Mouse (Mus musculus) brain, embryonic 14.5 days (tissue): ENCODE results near the gene Cfap65.

Source experiments
- CTCF ChIP-seq: fragments of 200-500 bp; IDR thresholded peaks from 2 replicates; pipeline ENCODE4 v1.5.1; 2012; ENCODE audit warnings: inconsistent platforms, mild to moderate bottlenecking, moderate library complexity, borderline replicate concordance; ENCODE audit not compliant: insufficient read depth, insufficient read length; ENCODE audit errors: extremely low read depth
- POLR2A ChIP-seq: fragments of 200-500 bp; IDR thresholded peaks from 2 replicates; pipeline ENCODE4 v1.6.1; 2012; ENCODE audit warnings: mild to moderate bottlenecking, inconsistent platforms, borderline replicate concordance; ENCODE audit not compliant: poor library complexity, insufficient read depth, insufficient read length, severe bottlenecking; ENCODE audit errors: extremely low read depth

DNA sequence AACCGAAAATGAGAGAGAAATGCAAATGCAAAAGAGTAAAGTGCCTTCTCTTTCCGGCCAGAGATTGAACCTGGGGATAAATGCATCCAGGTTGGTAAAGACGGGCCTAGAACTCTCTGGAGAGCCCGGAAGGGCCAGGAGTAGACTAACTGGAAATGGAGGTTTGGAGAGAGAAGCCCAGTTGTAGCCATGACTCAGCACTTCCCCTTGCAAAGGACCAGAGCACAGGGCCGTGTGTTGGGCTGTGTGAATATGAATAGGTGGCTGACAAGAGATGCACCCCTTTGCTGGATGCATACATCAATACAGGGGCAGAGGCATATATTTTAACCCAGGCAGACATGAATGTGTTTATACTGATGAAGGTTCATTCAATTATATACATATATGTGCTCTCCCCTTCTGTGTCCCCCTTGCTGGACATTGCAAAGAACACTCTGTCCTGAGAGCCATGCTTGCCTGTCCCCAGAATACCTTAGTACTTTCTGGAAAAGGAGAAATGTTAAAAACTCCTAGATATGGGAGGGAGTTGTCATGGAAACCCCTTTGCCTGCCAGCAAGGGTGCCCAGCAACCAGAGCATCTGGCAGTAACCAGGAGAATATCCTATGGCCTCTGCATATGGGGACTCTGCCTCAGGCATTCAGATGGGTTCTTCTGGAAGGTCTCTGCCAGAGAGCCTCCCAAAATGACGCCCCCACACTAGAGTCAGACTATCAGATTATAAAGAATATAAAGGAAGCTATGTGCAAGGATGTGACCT, 76.0 kb downstream of the Cfap65 start:
- TF ChIP-seq CTCF (no peak), POLR2A (no peak)
